Mouse (Mus musculus): Measurements from ENCODE around the gene Ryr2.

Ryr2 gene

DNA sequence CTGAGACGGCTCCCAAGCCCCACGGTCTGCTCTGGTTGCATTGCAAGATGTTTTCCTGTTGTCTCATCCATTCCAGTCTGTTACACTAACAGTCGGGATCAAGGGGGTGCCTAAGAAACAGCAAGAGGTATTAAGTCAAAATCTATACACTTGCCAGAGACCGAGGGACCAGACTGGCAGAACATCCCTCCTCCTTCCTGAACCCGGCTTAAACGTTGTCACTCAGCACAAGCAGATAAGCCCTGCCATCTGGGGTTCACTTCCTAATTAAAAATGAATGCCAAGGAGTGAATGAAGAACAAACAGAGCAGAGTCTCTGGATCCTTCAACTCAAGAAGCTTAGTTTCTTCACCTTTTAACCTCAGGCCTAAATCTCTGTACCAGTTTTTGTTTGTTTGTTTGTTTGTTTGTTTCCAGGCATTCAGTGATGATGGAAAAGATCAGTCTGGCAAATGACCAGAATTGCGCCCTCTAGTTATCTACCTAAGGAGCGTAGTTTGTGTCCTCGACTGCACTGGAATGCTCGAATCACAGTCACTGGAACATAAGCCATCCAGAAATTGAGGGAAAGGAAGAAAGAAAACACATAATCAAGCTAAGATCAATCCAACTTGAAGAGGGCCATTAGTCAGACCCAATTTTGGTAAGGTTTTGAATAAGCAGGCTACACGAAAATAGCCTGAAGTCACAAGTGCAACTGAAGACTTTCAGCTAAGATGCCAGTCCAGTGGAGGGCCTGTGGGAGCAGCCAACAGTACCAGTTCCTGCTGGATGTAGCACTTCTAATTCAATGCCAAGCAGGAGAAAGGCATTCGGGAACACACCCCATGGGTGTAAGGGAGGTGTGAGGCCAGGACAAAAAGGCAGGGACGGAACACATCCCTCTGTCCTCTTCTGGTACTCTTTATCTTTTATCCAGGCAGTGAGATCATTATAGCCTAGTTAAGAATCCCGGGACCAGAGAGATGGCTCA is 36.3 kb downstream of the Ryr2 start:
- TF ChIP-seq GATA4 (IDR thresholded peaks at IDR 0.05; ENCODE audit: insufficient replicate concordance, low read length) = no peak

DNA sequence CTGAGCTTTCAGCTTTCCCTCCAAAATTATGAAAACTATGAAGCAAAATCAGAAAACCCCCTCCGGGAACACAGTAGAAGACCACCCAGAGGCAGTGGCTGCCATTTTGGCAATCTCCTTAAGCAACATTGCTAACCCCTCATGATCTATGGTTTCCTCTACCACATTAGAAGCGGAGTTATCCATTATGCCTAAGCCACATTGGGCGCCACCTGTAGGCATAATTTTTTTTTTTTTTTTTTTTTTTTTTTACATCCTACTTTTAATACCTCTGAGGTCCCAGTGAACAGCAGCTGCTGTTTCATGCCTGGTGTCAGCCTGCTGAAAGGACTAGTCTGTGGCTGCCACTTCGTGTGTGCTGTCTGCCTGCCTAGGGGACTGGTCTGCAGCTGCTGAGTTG is 42.2 kb downstream of the Ryr2 start:
- TF ChIP-seq GATA4 (IDR thresholded peaks at IDR 0.05; ENCODE audit: insufficient replicate concordance, low read length) = no peak

DNA sequence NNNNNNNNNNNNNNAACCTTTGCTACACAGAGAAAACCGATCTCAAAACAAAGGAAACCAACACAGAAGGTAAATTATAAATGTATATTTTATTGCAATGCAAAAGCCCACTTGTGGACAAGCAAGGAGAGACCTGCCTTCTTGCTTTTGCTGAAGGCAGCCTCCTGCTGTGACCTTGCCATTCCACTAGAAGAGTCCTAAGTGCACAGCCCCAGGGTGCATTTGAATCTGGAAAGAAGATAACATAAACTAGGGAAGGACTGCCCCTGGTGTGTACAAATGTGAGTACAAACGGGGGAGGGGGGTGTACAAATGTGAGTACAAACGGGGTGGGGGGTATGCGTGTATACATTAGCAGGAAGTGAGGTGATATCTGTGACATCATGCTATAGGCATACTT is 43.2 kb downstream of the Ryr2 start:
- no peak for TF ChIP-seq GATA4 (IDR thresholded peaks at IDR 0.05; ENCODE audit: insufficient replicate concordance, low read length)

DNA sequence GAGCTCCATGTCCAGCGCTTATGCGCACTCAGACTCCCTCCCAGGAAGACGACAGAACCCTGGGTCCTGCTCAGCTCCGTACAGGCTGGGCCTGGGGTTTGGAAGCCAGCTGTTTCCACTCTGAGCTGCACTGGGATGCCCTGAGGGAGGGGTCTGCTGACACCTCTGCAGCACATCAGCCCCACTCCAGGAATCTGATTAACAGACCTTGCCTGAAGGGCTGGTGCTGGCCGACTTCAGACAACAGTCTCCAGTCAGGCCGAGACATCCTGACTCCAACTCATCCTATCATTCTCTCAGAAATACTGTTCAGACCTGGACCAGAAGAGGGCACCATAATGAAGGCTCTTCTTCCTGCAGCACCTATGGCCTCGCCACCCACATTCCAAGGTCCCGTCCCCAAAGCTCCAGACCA is 49.4 kb downstream of the Ryr2 start:
- TF ChIP-seq GATA4 (IDR thresholded peaks at IDR 0.05; ENCODE audit: insufficient replicate concordance, low read length) = no peak

DNA sequence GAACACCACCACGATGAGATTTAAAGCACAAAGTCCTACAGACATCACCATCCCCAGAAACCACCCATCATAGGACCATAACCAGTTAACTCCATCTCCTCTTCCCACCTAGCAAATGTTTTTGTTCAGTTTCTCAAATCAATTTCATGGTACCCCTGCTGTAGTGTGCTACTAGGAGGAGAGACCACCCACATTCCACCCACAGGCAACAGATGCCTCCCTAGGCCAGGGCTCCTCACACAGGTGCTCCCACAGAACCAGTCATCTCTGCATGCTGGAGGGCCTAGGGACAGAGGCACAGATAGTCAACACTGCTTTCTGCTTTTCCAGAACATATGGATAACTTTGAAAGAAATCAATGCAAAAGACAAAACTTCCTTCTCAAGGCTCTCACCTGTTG is 50.8 kb downstream of the Ryr2 start:
- no peak for TF ChIP-seq GATA4 (IDR thresholded peaks at IDR 0.05; ENCODE audit: insufficient replicate concordance, low read length)

DNA sequence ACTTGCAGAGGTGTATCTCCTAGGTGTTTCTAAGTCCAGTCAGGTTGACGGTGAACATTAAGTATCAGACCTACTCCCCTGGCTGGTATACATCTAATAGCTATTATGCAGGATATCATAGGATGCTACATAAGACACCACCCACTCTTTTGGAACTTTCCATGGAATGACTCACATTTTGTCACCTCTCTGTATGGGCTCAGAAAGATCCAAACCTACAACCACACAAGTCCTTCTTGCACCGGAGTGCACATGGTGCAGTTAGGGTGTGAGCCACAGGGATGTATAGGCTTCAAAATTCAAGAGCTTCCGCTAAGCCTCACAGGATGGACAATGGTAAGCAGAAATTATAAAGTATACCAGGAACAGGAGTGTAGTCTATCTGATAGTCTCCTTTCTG is 52.8 kb downstream of the Ryr2 start:
- no peak for TF ChIP-seq GATA4 (IDR thresholded peaks at IDR 0.05; ENCODE audit: insufficient replicate concordance, low read length)

DNA sequence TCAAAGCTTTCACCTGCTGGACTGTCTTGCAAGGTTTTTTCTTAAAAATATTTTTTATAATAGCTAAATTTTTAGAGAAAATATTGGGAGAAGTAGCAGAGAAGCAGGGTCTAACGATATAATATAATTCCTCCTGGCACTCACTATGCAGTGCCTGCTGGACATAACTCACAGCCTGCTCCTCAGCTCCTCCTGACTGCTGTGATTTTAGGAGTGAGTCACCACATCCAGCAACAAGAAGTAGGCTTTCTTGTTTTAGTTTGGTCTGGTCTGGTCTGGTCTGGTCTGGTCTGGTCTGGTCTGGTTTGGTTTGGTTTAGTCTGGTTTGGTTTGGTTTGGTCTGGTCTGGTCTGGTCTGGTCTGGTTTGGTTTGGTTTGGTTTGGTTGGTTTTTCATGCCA is 55.9 kb downstream of the Ryr2 start:
- TF ChIP-seq GATA4 (IDR thresholded peaks at IDR 0.05; ENCODE audit: insufficient replicate concordance, low read length) = no peak

DNA sequence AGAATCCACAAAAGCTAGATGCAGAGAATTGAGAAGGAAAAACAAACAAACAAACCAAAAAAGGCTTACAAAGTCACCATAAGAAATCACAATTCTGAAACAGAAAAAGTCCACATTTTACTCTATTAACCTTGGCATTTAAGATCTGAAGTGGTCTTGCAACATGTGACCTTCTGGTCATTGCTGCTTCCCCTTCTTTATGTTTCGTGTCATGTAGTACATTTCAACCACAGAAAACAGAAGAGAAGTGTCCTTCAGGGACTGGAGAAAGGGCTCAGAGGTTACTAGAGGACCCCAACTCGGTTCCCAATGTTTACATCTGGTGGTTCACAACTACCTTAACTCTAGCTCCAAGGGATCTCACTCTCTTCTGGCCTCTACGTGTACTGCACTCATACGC is 59.7 kb downstream of the Ryr2 start:
- no peak for TF ChIP-seq GATA4 (IDR thresholded peaks at IDR 0.05; ENCODE audit: insufficient replicate concordance, low read length)

DNA sequence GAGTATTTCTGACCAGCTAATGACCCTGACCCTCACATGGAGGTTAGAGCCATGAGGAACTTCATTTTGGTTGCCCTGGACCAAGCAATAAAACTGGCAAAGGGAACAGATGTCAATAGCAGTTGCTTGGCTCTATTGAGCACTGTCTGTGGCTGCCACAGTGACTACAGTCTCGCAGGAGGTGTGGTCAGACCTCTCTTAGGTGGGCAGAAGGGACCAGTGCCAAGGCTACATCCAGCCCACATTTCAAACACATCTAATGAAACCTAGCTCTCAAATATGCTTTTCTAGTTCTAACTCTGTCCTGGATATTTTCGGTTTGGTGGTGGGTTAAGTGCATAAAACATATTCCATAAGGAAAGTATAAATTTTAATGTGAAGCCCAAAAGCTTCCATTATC is 62.0 kb downstream of the Ryr2 start:
- TF ChIP-seq GATA4 (IDR thresholded peaks at IDR 0.05; ENCODE audit: insufficient replicate concordance, low read length) = no peak

DNA sequence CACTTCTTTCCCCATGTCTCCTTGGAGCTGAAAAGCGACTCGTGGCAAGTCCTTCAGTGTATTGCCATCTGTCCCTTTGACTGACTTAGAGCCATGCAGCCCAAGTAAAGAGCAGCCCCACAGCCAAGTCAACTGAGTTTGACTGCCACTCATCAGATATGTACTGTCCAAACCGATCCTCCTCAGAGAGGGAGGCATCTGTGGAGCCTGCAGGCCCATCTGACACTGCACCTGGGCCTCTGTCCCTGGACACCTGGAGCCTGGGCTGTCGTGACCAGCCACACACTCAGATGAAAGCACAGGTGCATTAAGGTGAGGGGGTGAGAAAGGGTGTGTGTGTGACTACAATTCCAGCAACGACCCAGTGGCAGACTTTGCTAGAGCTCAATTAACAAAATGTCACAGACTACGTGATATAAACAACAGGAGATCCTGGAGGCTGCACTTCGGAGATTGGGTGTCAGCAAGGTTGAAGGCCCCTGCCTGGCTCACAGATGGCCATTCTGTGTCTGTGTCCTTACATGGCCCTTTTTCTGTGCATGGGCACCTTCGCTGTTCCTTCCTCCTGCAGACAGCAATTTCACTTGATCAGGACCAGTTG is 63.8 kb downstream of the Ryr2 start:
- TF ChIP-seq GATA4 (IDR thresholded peaks at IDR 0.05; ENCODE audit: insufficient replicate concordance, low read length) = no peak

DNA sequence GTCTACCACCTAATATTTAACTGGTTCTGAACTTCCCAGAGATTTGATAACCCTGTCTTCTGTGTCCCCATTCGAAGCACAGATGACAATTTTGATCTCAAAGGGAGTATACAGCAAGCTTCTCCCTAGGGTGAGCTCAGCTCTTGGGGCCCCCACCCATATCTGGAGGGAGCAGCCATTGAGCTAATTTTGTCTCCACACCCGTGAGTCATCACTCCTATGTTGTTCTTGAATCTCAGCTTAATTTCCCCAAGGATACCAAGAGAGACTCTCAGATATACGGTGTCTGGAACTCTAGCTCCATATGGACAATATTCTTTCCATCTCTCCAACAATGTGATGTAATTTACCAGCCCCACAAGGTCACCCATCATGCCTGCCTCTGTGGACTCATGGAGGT is 66.8 kb downstream of the Ryr2 start:
- TF ChIP-seq GATA4 (IDR thresholded peaks at IDR 0.05; ENCODE audit: insufficient replicate concordance, low read length) = no peak

DNA sequence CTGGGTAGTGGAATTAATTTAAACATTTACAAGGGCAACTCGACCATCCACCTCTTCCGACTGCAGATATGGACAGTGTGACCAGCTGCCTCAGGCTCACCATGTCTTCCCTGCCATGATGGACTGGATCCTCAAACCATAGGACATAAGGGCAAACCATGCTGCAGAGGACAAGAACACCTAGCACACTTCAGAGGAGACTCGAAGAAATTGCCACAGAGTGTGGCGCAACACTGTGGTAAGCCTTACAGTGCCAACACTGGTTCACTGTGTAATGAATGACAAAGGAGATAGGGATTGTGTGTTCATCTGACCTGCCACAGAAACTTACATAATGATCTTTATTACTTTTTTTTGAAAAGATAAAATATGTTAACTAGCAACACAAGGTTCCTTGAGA is 68.1 kb downstream of the Ryr2 start:
- no peak for TF ChIP-seq GATA4 (IDR thresholded peaks at IDR 0.05; ENCODE audit: insufficient replicate concordance, low read length)

DNA sequence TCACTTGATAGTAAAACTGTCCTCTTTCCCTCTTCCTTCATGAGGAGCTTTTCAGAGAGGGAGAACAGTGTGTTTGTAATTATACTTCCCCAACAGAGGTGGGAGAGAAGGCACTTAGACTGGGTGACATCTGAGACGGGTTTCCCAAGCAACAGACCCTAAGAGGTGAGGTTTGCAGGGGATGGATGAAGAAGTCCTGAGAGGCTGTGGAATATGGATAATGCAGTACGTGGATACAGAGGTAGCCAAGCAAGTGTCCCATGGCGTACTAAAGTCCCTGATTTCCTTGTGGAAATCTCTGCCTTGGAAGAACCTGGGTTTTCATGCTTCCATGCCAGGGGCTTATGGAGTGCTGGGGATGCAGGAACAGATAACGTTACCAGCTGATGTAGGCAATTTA is 69.5 kb downstream of the Ryr2 start:
- no peak for TF ChIP-seq GATA4 (IDR thresholded peaks at IDR 0.05; ENCODE audit: insufficient replicate concordance, low read length)

DNA sequence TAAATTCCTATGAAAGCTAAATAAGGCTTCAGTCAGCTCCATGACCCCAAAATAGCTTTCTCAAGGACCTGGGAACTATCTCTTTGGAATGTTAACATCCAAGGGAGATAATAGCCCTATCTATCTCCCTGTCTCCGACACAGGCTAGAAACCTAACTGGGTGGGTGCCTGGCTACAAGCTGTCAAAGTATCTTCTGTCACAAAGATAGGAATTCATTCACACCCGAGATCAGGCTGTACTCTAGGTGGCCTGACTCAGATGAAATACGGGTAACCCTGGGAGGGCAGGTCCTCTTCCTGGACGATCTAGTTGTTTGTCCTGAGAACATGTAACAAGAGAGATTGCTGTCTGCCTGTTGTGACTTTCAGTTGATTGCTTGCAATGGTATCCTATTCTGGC is 69.9 kb downstream of the Ryr2 start:
- no peak for TF ChIP-seq GATA4 (IDR thresholded peaks at IDR 0.05; ENCODE audit: insufficient replicate concordance, low read length)

DNA sequence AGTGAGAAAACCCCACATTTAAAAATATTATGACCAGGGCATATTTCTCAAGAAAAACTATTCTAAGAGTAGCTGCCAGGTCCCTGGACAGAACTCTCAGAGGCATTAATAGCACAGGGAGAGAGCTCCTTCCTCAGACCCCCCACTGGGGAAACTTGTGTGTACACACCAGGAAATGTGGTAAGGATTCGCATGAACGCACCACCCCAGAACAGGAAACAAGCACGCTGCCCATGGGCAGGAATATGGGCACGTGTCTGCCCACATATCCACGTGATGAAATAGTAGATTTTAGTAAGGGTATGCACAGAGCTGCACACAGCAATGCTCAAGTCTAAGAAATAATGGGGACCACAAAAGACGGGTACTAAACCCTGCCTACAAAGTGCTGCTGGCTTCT is 72.8 kb downstream of the Ryr2 start:
- no peak for TF ChIP-seq GATA4 (IDR thresholded peaks at IDR 0.05; ENCODE audit: insufficient replicate concordance, low read length)

DNA sequence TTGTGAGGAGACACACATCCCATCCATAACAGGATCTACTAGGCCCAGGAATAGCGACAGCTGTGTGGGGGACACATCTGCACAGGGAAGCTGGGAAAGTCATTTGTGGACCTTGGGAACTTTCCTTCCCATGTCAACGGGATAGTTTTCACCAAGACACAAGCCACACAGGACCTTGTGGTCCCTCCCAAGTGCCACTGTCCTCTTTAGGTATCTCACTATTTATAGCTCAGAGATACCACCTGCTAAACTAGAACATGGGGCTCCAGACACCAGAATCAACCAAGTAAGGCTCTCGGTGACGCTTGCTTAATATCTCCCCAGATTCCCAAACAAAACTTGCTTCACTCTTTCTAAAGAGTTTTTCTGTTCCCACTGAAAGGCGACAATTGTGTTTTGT is 73.5 kb downstream of the Ryr2 start:
- no peak for TF ChIP-seq GATA4 (IDR thresholded peaks at IDR 0.05; ENCODE audit: insufficient replicate concordance, low read length)

DNA sequence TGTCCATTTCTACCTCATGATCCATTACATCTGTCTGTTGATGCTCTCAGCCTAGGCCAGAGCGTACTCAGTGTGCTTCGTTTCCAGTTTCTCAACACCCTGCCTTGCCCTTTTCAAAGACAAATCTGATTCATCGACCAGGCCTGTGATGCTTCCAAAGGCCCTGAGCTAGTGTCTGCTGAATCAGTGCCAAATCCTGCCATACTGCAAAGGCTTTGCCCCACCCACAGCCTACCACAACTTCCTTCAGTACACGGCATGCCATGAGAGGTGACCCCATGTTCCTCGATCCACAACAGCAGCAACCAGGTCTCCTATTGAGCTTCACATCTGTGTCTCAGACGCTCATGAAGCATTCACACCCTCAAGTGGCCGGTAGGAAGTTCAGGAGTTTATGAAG is 76.9 kb downstream of the Ryr2 start:
- TF ChIP-seq GATA4 (IDR thresholded peaks at IDR 0.05; ENCODE audit: insufficient replicate concordance, low read length) = no peak

Measured in liver, adult (tissue).